Mouse (Mus musculus) regulatory T cell (primary cell): Measurements from ENCODE around the gene Slc12a9.

Source experiments
- in situ Hi-C: fragments of 300-600 bp; cut with MboI, MseI; formaldehyde crosslinking; loops from one replicate; pipeline ENCODE4 v1.15.1; 2025; ENCODE audit warnings: high pct_unique_total_duplicates

Slc12a9 gene

GRCm38 (mm10) chr5:137346983-137347382, 13.6 kb upstream of the Slc12a9 start:
- in situ Hi-C loops, result no loop called here

GRCm38 (mm10) chr5:137346388-137346787, 13.0 kb upstream of the Slc12a9 start:
- in situ Hi-C loops, result no loop called here

GRCm38 (mm10) chr5:137345821-137346220, 12.4 kb upstream of the Slc12a9 start:
- in situ Hi-C loops, result no loop called here

- in situ Hi-C loops, result no loop called here
Measured at GRCm38 (mm10) chr5:137343869-137344268, 10.5 kb upstream of the Slc12a9 start.

GRCm38 (mm10) chr5:137343412-137343811, 10.0 kb upstream of the Slc12a9 start:
- in situ Hi-C loops, result no loop called here

- in situ Hi-C loops, result no loop called here
Measured at GRCm38 (mm10) chr5:137342407-137343012, 9.1 kb upstream of the Slc12a9 start.

- in situ Hi-C loops, result no loop called here
Measured at GRCm38 (mm10) chr5:137340222-137340621, 6.8 kb upstream of the Slc12a9 start.

- in situ Hi-C loops, result no loop called here
Measured at GRCm38 (mm10) chr5:137339290-137339979, 6.0 kb upstream of the Slc12a9 start.

- in situ Hi-C loops, result no loop called here
Measured at GRCm38 (mm10) chr5:137338663-137339289, 5.4 kb upstream of the Slc12a9 start.

GRCm38 (mm10) chr5:137338256-137338655, 4.9 kb upstream of the Slc12a9 start:
- in situ Hi-C loops, result no loop called here

GRCm38 (mm10) chr5:137337190-137337589, 3.8 kb upstream of the Slc12a9 start:
- in situ Hi-C loops, result no loop called here

GRCm38 (mm10) chr5:137335066-137335465, 1.7 kb upstream of the Slc12a9 start:
- in situ Hi-C loops, result no loop called here

- in situ Hi-C loops, result no loop called here
Measured at GRCm38 (mm10) chr5:137334317-137334716, 920 bp upstream of the Slc12a9 start.

- in situ Hi-C loops, result no loop called here
Measured at GRCm38 (mm10) chr5:137332857-137333511, 413 bp downstream of the Slc12a9 start.

- in situ Hi-C loops, result no loop called here
Measured at GRCm38 (mm10) chr5:137330910-137331309, 2.5 kb downstream of the Slc12a9 start.

- in situ Hi-C loops, result no loop called here
Measured at GRCm38 (mm10) chr5:137320996-137321395, 12.4 kb downstream of the Slc12a9 start.

- in situ Hi-C loops, result no loop called here
Measured at GRCm38 (mm10) chr5:137318570-137318969, 14.8 kb downstream of the Slc12a9 start.

- in situ Hi-C loops, result no loop called here
Measured at GRCm38 (mm10) chr5:137317361-137317760, 16.0 kb downstream of the Slc12a9 start.

- in situ Hi-C loops, result no loop called here
Measured at GRCm38 (mm10) chr5:137315084-137315903, 18.1 kb downstream of the Slc12a9 start.

GRCm38 (mm10) chr5:137314193-137315083, 19.0 kb downstream of the Slc12a9 start, which contains the start of gene Trip6:
TSS of gene Trip6 (minus strand) at chr5:137314404.
- in situ Hi-C loops, result no loop called here
